Mouse (Mus musculus) ES-Bruce4 (cell line): Measurements from ENCODE around the gene Atp2a2.

Experiments
- CTCF ChIP-seq: IDR thresholded peaks from one replicate; pipeline ENCODE4 v1.8.1; 2011; ENCODE audit warnings: low read depth, low read length
- POLR2A ChIP-seq: IDR thresholded peaks from one replicate; pipeline ENCODE4 v1.8.1; 2011; ENCODE audit warnings: low read length; ENCODE audit not compliant: insufficient read depth

- TF ChIP-seq POLR2A (no peak), CTCF (no peak)
These were observed 16.2 kb upstream of the Atp2a2 start for GRCm38 (mm10) chr5:122518247-122518646.
